Mouse (Mus musculus) embryonic stem cell, embryonic (primary cell): ENCODE data around the gene 1700001P01Rik.

Experiments
- CTCF ChIA-PET, 4 experiments: fragments of 300-600 bp in 2 of 4; fragments of 350-600 bp in 2 of 4; sonication (Branson Sonifier 250); formaldehyde crosslinking; loops; one replicate each; lab custom pipeline; 2022; ENCODE audit warnings: inconsistent platforms in 2 of 4; lab: Charles Lee
- POLR2A ChIA-PET, 4 experiments: fragments of 300-600 bp in 2 of 4; fragments of 350-600 bp in 2 of 4; sonication (Branson Sonifier 250); formaldehyde crosslinking; loops; one replicate each; lab custom pipeline; 2022; ENCODE audit warnings: antibody characterized with exemption in 4 of 4, inconsistent platforms in 1 of 4; lab: Charles Lee

Gene 1700001P01Rik

DNA sequence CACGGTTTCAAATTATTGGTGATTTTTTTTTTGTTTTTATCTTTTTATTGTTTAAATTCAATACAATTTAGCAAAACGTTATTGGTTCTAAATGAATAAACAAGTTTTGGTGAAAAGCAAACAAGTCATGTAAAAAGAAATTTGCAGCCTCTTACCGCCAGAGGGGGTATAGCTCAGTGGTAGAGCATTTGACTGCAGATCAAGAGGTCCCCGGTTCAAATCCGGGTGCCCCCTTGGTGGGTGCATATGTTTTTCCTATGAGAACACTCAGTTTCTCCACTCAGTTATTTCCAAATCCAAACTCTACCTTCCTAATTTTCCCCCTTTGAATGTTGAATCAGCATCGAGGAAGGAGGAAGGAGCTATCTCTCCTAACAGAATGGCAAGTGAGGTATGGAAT is 21.2 kb upstream of the 1700001P01Rik start:
- POLR2A ChIA-PET = interaction anchor here in 3 of 4 experiments (0.5 to 27.6 kb wide), 24 partner anchors 9 to 506 kb away, joined by 3 to 667 read pairs (median 4); partner anchors contain the start of genes Rpl23 (in 3 of the 3), 1700001P01Rik (in 2 of the 3), B230217C12Rik (in 2 of the 3) and Cwc25 (in 1 of the 3)
- CTCF ChIA-PET = interaction anchor here in 3 of 4 experiments (0.5 to 1.6 kb wide), 9 partner anchors 9 to 1757 kb away, joined by 3 to 5 read pairs (median 4); partner anchors contain the start of gene B230217C12Rik (in 1 of the 3)

DNA sequence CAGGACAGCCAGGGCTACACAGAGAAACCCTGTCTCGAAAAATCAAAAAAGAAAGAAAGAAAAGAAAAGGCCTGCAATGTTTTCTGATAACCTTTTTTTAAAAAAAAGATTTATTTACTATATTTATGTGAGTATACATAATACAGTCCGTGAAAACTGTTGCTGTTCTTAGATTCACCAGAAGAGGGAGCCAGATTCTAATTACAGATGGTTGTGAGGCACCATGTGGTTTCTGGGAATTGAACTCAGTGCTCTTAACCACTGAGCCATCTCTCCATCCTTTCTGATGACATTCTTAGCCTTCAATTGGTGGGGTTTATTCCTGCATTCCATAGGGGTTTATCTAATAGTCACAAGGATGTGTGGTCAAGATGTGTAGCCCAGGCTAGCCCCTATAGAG is 17.4 kb upstream of the 1700001P01Rik start:
- ChIA-PET CTCF (interaction anchor here (0.5 to 1.5 kb wide), 16 partner anchors 10 to 366 kb away, joined by 3 to 15 read pairs (median 5); partner anchors contain the start of genes B230217C12Rik (in 2 of the 4) and Fbxo47 (in 1 of the 4)), POLR2A (interaction anchor here (0.7 to 27.6 kb wide), 24 partner anchors 9 to 396 kb away, joined by 3 to 667 read pairs (median 5); partner anchors contain the start of genes Rpl23 (in 4 of the 4), 1700001P01Rik (in 2 of the 4), B230217C12Rik (in 1 of the 4) and Fbxo47 (in 1 of the 4))

DNA sequence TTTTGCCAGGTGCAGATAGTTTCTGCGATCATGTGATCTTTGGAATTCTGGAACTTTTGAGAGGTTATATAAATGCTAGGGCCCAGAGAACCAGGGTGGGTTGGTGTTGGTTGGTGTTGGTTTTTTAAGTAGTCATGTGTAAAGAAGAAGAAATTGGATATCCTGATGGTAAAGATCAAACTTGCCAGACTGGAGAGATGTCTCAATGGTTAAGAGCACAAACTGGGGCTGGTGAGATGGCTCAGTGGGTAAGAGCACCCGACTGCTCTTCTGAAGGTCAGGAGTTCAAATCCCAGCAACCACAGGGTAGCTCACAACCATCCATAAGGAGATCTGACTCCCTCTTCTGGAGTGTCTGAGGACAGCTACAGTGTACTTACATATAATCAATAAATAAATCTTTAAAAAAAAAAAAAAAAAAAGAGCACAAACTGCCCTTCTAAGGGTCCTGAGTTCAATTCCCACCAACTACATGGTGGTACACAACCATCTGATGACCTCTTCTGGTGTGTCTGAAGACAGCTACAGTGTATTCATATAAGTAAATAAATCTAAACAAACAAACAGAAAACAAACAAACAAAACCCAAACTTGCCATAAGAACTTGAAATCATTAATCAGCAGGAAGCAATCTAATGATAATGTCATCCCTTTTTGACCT is 15.2 kb upstream of the 1700001P01Rik start:
- CTCF ChIA-PET = interaction anchor here in 3 of 4 experiments (0.6 to 0.7 kb wide), 6 partner anchors 21 to 228 kb away, joined by 3 to 9 read pairs (median 4); no protein-coding TSS in a partner anchor
- POLR2A ChIA-PET = interaction anchor here (0.6 to 24.4 kb wide), 10 partner anchors 8 to 236 kb away, joined by 3 to 667 read pairs (median 4); partner anchors contain the start of genes Lasp1 (in 2 of the 4), Rpl23 (in 2 of the 4), Fbxo47 (in 1 of the 4) and Mllt6 (in 1 of the 4)

DNA sequence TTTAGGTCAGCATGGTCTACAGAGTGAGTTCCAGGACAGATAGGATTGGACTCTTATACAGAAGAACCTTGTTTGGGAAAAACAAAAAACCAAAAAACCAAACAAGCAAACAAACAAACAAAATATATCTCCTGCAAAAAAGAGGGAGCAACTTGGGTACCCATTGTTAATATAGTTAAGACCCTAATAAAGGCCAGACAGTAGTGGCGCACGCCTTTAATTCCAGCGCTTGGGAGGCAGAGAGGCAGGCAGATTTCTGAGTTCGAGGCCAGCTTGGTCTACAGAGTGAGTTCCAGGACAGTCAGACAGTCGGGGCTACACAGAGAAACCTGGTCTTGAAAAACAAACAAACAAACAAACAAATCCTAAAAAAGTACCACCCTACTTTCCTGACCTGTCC is 14.0 kb upstream of the 1700001P01Rik start:
- CTCF ChIA-PET = no interaction called here
- POLR2A ChIA-PET = interaction anchor here in 3 of 4 experiments (0.6 to 24.4 kb wide), 12 partner anchors 8 to 723 kb away, joined by 3 to 667 read pairs (median 4); partner anchors contain the start of genes Lasp1 (in 2 of the 3), Rpl23 (in 2 of the 3), B230217C12Rik (in 1 of the 3) and Fbxo47 (in 1 of the 3)

DNA sequence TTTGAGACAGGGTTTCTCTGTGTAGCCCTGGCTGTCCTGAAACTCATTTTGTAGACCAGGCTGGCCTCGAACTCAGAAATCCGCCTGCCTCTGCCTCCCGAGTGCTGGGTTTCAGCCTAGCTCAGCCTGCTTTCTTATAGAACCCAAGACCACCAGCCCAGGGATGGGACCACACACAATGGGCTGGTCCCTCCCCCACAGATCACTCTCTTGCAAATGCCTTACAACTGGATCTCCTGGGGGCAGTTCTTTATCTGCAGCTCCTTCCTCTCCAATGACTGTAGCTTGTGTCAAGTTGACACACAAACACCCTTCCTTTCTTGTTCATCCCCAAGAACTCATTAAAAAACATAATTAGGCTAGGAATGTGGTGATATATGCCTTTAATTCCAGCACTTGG is 12.2 kb upstream of the 1700001P01Rik start:
- ChIA-PET CTCF (interaction anchor here in 1 of 4 experiments (0.6 kb wide), 1 partner anchor 477 kb away, joined by 9 read pairs; no protein-coding TSS in a partner anchor), POLR2A (interaction anchor here in 3 of 4 experiments (0.6 to 24.4 kb wide), 14 partner anchors 8 to 895 kb away, joined by 3 to 667 read pairs (median 5); partner anchors contain the start of genes 1700001P01Rik (in 2 of the 3), Lasp1 (in 2 of the 3), Fbxo47 (in 1 of the 3) and Rpl23 (in 1 of the 3))

DNA sequence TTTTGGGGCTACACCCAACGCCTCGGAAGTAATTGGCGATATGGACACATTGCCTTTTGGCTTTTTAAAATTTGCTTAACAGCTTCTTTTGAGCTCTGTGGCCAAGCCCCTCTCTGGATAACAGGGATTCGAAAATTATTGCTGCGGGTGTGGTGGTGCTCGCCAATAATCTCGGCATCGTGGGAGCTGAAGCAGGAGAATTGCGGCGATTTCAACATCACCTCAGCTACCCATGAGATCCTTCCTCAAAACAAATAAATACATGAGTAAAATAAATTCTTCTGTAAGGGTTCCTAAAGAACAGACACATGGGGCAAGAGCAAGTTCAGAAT is 6.8 kb upstream of the 1700001P01Rik start:
- CTCF ChIA-PET = interaction anchor here in 1 of 4 experiments (1.1 kb wide), 1 partner anchor 117 kb away, joined by 3 read pairs; no protein-coding TSS in a partner anchor
- POLR2A ChIA-PET = interaction anchor here (0.5 to 24.4 kb wide), 121 partner anchors 7 to 939 kb away, joined by 3 to 667 read pairs (median 4); partner anchors contain the start of genes B230217C12Rik (in 4 of the 4), Cwc25 (in 4 of the 4), Fbxo47 (in 3 of the 4) and Pip4k2b (in 3 of the 4)

DNA sequence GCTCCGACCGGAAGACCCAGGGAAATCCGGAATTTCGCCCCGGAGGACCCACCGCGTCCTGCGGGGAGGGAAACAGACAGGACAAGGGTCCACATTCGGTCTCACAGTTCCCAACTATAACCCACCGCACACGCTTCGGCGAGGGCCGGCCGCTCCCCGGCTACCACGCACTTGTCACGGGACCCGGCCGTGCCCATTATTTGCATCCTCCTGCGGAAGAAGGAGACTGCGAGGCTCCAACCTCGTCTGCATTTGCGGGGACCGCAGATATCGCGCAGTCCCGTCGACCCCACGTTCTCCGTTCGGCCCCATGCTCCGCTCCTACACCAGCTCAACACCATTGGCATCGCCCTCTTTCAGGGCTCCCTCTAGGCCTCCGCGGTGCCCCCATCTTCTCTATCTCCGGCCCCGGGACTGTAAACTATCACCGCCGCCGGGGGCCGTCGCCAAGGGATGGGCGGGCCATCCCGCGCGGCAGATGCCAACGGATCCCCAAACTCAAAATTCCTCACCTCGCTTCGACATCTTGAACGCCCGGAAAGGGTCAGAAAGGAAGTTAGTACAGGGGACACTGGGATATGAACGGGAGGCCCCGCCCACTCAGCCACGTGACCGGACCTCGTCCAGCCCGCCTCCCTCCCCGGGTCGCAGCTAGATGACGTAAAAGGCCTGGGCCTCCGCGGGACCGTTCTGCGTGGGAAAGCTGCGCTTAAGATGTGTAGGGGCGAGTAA is 6.3 kb upstream of the 1700001P01Rik start, which contains the start of gene Rpl23:
Gene Rpl23, minus strand, starts transcription at position 606 of the 732 bp plus-strand sequence.
- ChIA-PET POLR2A (interaction anchor here (0.5 to 24.4 kb wide), 153 partner anchors 7 to 940 kb away, joined by 3 to 667 read pairs (median 4); partner anchors contain the start of genes B230217C12Rik (in 4 of the 4), Cwc25 (in 4 of the 4), Fbxo47 (in 3 of the 4) and Lasp1 (in 3 of the 4)), CTCF (interaction anchor here in 1 of 4 experiments (1.1 kb wide), 1 partner anchor 118 kb away, joined by 3 read pairs; no protein-coding TSS in a partner anchor)

DNA sequence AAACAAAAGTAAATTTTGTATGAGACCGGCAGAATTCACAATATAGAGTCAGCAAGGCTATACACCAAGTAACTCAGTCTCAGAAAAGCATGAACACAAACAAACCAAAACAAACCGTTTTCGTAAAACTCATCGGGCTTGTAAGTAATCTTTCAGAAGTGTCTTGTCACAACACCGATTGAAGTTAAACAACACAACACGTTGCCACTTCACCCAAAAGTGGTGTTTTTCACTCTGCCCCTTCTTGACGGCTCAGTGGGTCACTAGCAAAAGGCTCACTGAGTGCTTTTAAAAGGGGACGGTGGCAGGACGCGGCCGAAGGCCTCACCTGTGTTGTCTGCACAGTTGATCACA is 5.7 kb upstream of the 1700001P01Rik start:
- CTCF ChIA-PET = interaction anchor here in 1 of 4 experiments (1.3 kb wide), 1 partner anchor 17 kb away, joined by 3 read pairs; the partner anchor contains the start of gene Lasp1
- POLR2A ChIA-PET = interaction anchor here (0.5 to 24.4 kb wide), 118 partner anchors 8 to 957 kb away, joined by 3 to 667 read pairs (median 5); partner anchors contain the start of genes B230217C12Rik (in 3 of the 4), Cwc25 (in 3 of the 4), Fbxo47 (in 3 of the 4) and Lasp1 (in 3 of the 4)

DNA sequence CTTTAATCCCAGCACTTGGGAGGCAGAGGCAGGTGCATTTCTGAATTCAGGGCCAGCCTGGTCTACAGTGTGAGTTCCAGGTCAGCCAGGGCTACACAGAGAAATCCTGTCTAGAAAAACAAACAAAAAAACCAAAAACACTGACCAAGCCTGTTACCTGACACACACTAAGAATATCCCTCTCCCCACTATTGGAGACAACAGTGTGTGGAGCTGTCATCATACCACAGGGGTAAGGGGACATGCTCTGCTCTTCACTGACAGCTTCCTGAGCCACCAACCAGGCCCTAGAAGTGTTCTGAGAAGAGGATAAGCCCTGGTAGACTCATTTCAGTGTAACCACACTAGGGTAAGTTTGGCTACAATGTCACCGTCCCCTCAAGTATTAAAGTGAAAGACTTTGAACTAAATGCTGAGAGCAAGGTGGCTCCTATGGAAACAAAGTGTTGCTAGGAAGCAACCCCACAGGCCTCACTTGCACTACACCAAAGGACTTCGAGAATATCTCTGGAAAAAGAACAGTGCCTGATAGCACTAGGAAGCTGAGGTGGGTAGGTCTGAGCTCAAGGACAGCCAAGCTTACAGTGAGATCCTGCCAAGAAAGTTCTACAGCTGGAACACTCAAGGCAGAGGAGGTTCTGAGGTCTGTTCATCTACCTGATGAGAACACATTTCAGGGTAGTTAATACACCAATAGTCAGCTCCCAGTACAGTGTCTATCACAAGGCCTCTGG is 4.4 kb upstream of the 1700001P01Rik start:
- ChIA-PET CTCF (interaction anchor here in 1 of 4 experiments (1.3 kb wide), 1 partner anchor 18 kb away, joined by 3 read pairs; the partner anchor contains the start of gene Lasp1), POLR2A (interaction anchor here (0.5 to 24.4 kb wide), 83 partner anchors 7 to 817 kb away, joined by 3 to 667 read pairs (median 5); partner anchors contain the start of genes B230217C12Rik (in 3 of the 4), Cwc25 (in 3 of the 4), Fbxo47 (in 3 of the 4) and Lasp1 (in 3 of the 4))

DNA sequence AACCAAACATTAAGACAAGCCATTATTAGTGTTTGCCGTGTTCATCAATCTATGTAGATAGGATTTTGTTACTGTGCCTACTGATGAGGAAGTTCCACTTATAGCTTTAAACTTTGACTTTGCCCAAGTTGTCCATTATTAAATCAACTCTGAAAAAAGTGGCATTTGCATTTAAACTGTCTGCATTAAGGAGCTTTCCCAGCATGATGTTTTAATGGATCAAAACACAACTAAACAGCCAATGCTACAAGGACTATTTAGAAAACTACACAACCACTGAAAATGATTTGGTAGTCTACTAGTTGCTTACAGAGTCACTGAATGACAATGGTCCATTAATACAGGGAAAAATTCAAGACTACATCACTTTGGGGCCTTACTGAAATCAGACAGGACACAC is 3.2 kb upstream of the 1700001P01Rik start:
- CTCF ChIA-PET = no interaction called here
- POLR2A ChIA-PET = interaction anchor here (0.6 to 24.4 kb wide), 45 partner anchors 8 to 288 kb away, joined by 3 to 667 read pairs (median 5); partner anchors contain the start of genes Cwc25 (in 3 of the 4), Fbxo47 (in 2 of the 4), Lasp1 (in 2 of the 4) and Pip4k2b (in 2 of the 4)

DNA sequence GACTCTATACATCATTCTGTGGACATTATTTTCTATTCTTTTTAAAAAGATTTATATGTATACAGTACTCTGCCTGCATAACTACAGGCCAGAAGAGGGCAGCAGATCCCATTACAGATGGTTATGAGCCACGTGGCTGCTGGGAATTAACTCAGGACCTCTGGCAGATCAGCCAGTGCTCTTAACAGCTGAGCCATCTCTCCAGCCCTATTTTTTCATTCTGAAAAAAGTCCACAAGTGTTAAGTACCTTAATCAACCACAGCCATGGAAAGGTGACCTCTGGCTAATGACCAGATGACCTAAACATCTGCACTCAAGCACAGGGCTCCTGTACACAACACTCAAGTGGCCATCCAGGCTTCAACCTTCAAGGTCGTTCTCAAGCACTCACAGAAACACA is 1.4 kb upstream of the 1700001P01Rik start:
- POLR2A ChIA-PET = interaction anchor here (0.6 to 24.4 kb wide), 49 partner anchors 9 to 227 kb away, joined by 3 to 667 read pairs (median 5); partner anchors contain the start of genes B230217C12Rik (in 3 of the 4), Cwc25 (in 3 of the 4), Fbxo47 (in 3 of the 4) and Lasp1 (in 3 of the 4)
- CTCF ChIA-PET = interaction anchor here in 1 of 4 experiments (0.6 to 1.2 kb wide), 3 partner anchors 11 to 244 kb away, joined by 3 read pairs; partner anchors contain the start of gene Cwc25

DNA sequence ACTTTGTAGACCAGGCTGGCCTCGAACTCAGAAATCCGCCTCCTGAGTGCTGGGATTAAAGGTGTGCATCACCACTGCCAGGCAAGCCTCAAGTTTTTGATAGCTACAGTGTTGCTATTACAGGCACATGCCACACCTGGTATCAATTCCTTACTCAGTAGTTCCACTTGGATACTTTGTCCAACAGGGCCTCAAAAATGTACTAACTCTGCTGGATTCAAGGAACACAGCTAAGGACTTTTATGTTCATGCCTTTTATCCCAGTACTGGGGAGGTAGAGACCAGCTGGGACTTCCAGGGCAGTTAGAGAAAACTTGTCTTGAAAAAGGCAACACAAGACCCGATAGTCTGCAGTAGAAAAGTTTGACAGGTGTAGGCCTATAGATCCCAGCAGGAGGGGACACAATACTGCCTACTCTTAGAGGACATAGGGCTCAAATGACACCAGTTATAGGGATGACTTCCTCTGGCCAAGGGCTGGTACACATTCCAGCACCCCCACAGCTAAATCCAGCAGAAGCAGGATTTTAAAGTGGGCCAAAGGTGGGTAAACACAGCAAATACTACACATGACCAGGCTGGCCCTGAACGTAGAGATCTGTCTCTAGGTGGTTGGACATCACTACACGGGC is 895 bp upstream of the 1700001P01Rik start:
- CTCF ChIA-PET = interaction anchor here in 2 of 4 experiments (1.2 to 1.5 kb wide), 2 partner anchors 15 to 226 kb away, joined by 3 to 4 read pairs; no protein-coding TSS in a partner anchor
- POLR2A ChIA-PET = interaction anchor here (0.5 to 24.4 kb wide), 62 partner anchors 9 to 373 kb away, joined by 3 to 667 read pairs (median 5); partner anchors contain the start of genes Cwc25 (in 4 of the 4), B230217C12Rik (in 3 of the 4), Lasp1 (in 3 of the 4) and Psmb3 (in 3 of the 4)

DNA sequence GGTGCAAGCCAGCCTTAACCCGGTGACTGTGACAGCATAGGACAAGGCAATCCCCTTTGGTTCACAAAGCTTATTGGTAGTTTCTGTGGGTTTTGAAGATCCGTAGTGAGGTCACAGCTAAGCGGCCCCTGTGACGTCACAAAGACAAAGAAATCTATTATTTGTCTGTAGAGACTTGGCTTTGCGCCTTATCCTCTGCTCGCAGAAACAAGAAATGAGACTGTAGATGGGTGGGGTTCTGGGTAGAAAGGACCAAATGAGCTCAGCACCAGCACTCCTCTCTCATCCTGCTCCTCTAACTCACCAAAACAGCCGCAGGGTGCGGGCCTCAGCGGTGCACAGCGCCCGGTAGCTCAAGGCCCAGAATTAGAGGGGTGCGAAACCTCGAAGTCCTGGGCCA is 532 bp downstream of the 1700001P01Rik start:
- ChIA-PET POLR2A (interaction anchor here (0.6 to 24.4 kb wide), 59 partner anchors 6 to 460 kb away, joined by 3 to 667 read pairs (median 4); partner anchors contain the start of genes Cwc25 (in 4 of the 4), Fbxo47 (in 3 of the 4), Pip4k2b (in 3 of the 4) and B230217C12Rik (in 2 of the 4)), CTCF (interaction anchor here in 2 of 4 experiments (0.5 to 1.5 kb wide), 6 partner anchors 9 to 702 kb away, joined by 3 to 9 read pairs (median 3); partner anchors contain the start of gene Cwc25 (in 1 of the 2))

DNA sequence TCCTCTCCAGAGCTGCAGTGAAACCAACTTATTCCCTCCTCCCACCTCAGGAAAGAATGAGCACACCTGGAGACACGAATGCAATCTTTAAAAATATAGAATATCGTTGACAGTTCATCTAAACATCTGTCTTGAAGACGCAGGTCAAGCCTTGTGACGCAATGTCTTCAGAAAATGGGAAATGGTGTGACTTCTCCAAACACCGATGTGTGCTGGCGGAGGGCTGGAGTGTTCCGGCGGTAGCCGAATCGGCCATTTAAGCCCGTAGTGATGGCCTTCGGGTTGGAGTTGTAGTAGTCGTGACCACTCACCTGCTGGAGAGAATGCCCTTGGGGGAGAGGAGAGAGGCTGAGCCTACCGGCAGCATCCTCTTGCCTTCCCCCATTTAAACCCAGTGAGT is 4.3 kb downstream of the 1700001P01Rik start:
- POLR2A ChIA-PET = interaction anchor here in 2 of 4 experiments (0.5 to 24.4 kb wide), 6 partner anchors 7 to 196 kb away, joined by 3 to 667 read pairs (median 20); partner anchors contain the start of genes Rpl23 (in 2 of the 2), 1700001P01Rik (in 1 of the 2), Lasp1 (in 1 of the 2) and Srcin1 (in 1 of the 2)

DNA sequence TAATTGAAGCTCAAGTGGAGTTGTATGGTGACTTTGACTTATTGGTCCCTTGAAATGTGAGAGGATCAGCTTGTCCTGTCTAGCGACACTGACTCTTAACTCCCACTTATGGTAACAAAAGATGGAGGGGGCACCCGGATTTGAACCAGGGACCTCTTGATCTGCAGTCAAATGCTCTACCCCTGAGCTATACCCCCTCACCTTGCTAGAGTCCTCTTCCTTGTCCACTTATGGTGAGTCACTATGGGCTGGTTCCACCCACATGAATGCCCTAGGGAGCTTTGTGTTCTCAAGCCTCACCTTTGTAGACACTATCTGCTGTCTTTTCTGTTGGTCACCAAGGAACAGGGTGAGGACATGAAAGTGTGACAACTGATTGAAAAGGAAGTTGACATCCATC is 6.0 kb downstream of the 1700001P01Rik start:
- CTCF ChIA-PET = interaction anchor here in 2 of 4 experiments (0.6 to 1.4 kb wide), 2 partner anchors 21 to 225 kb away, joined by 3 to 6 read pairs; no protein-coding TSS in a partner anchor
- POLR2A ChIA-PET = interaction anchor here in 3 of 4 experiments (1.0 to 24.4 kb wide), 12 partner anchors 9 to 181 kb away, joined by 3 to 667 read pairs (median 6); partner anchors contain the start of genes 1700001P01Rik (in 2 of the 3), Lasp1 (in 2 of the 3), Rpl23 (in 2 of the 3) and Fbxo47 (in 1 of the 3)

More for the DNA sequence above, 4.3 kb downstream of the 1700001P01Rik start:
- CTCF ChIA-PET = interaction anchor here in 1 of 4 experiments (0.5 kb wide), 1 partner anchor 11 kb away, joined by 10 read pairs; no protein-coding TSS in a partner anchor
